Mouse (Mus musculus): ENCODE measurements around the gene Upp1.

DNA sequence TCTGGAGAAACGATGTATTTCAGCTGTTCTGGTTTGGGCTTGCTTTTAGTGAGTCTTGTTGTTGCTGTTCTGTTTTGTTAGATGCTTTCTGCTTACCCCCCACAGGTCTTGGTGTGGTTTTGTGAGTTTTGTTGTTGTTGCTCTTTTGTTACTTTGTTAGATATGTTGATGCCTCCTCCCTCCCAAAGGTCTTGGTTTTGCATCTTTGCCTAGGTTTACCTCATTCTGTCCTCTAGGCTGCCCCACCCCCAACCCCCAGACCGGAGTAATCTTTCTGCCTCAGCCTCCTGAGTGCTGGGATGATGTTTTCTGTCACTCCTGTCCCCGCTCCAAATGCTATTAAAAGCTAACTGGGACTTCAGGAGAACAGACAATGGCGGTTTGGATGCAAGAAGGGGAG lies 4.4 kb downstream of the Upp1 start:
- TF ChIP-seq POLR2A (IDR thresholded peaks at IDR 0.05; ENCODE audit: borderline replicate concordance, extremely low read depth, low read depth, low read length): no peak
- no peak for TF ChIP-seq CTCF (IDR thresholded peaks at IDR 0.05; ENCODE audit: insufficient read depth, low read length)
